Mouse (Mus musculus) heart, postnatal 0 days (tissue): ENCODE results near the gene Ttll10.

ENCODE experiments used
- CTCF ChIP-seq: IDR thresholded peaks from 2 replicates; pipeline ENCODE4 v1.5.1; 2016; ENCODE audit warnings: antibody characterized with exemption, control low read depth, low read depth
- EP300 ChIP-seq: IDR thresholded peaks from 2 replicates; pipeline ENCODE4 v1.6.1; 2016; ENCODE audit warnings: antibody characterized with exemption, low read depth

DNA sequence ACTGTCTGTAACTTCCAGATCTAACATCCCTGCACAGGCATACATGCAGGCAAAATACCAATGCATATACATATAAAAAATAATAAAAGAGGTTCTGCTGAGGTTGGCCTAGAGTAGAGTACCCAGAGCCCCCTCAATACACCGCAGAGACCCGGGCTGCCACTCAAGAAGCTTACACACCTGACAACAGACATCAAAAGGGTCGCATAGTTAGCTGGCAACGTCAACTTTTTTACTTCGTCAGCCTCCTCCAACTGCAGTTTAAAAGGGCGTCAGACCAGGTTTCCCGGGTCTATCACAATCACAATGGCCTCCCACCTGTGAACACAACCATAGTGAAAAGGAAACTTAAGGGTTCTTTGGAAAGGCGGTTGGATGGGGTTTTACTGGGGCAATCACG, 35.7 kb downstream of the Ttll10 start:
- TF ChIP-seq CTCF (no peak), EP300 (no peak)
